In genomic region chr3:85592640-85593252, GRCm38 (mm10) we compare ENCODE assay signal across 27 mouse cellular contexts. TPM values are rescaled to one million over a fixed set of nuclear protein-coding genes. Genes with fewer than 3 reads are reported as not detected.
DNase-seq lines count a peak whose midpoint lies in the region; ATAC-seq and TF ChIP-seq lines count a peak whose summit lies in the region.
"Had no signal": no experiment of that assay in that cellular context is flagged by ENCODE, and none has a peak within 500 bp of the region (broad histone marks: within the 10 kb centered on the region; RNA-seq: fewer than 3 reads in every experiment).

No protein-coding gene starts in this region.

- no peaks in the 10 kb centered on the region for H3K27me3 ChIP-seq in heart, embryonic 10.5 days (ENCODE audit: insufficient read depth, poor library complexity, severe bottlenecking)
- no peaks in the 10 kb centered on the region for H3K27me3 ChIP-seq in intestine, embryonic 14.5 days (replicated peaks; ENCODE audit: control insufficient read depth, insufficient read depth, low read length)
- H3K27me3 ChIP-seq in intestine, embryonic 15.5 days (replicated peaks) = no peaks in the 10 kb centered on the region
- H3K27me3 ChIP-seq in liver, embryonic 15.5 days = no peaks in the 10 kb centered on the region
- no peaks in the 10 kb centered on the region for H3K27me3 ChIP-seq in thymus, adult 2 months (ENCODE audit: control insufficient read depth, insufficient read depth, low read length)
- H3K27me3 ChIP-seq: embryonic facial prominence, embryonic 15.5 days; forebrain, embryonic 15.5 days; kidney, embryonic 15.5 days; limb, embryonic 15.5 days; lung, embryonic 15.5 days; midbrain, embryonic 15.5 days; neural tube, embryonic 12.5 days had no signal

- no peak for TF ChIP-seq POLR2A in thymus, adult 2 months (IDR thresholded peaks at IDR 0.05; ENCODE audit: control insufficient read depth, extremely low read depth, insufficient read depth, low read length, poor library complexity)

- intact Hi-C loops in heart, postnatal 14 days (cut with DNase I) = no loop called here
- intact Hi-C loops in gastrocnemius, postnatal 36 days (cut with DNase I) = no loop called here

- H3K9me3 ChIP-seq in heart, embryonic 10.5 days = no peaks in the 10 kb centered on the region
- no peaks in the 10 kb centered on the region for H3K9me3 ChIP-seq in intestine, embryonic 14.5 days (ENCODE audit: control insufficient read depth, low read length)
- no peaks in the 10 kb centered on the region for H3K9me3 ChIP-seq in intestine, embryonic 15.5 days
- H3K9me3 ChIP-seq in liver, embryonic 15.5 days (replicated peaks) = no peaks in the 10 kb centered on the region
- H3K9me3 ChIP-seq: embryonic facial prominence, embryonic 15.5 days; forebrain, embryonic 15.5 days; hindbrain, embryonic 10.5 days; kidney, embryonic 15.5 days; limb, embryonic 15.5 days; lung, embryonic 15.5 days; midbrain, embryonic 15.5 days; neural tube, embryonic 12.5 days had no signal

- no peak overlapping the region for H3K4me2 ChIP-seq in intestine, embryonic 14.5 days (ENCODE audit: low read length)
- H3K4me2 ChIP-seq in intestine, embryonic 15.5 days (replicated peaks) = no peak overlapping the region
- H3K4me2 ChIP-seq in liver, embryonic 15.5 days = peak overlapping the region; percentile 5; the same call in 1 of the 2 replicates
- H3K4me2 ChIP-seq: embryonic facial prominence, embryonic 15.5 days; forebrain, embryonic 15.5 days; kidney, embryonic 15.5 days; limb, embryonic 15.5 days; lung, embryonic 15.5 days; midbrain, embryonic 15.5 days; neural tube, embryonic 12.5 days had no signal

- no peak overlapping the region for H3K4me3 ChIP-seq in heart, embryonic 10.5 days
- H3K4me3 ChIP-seq in intestine, embryonic 14.5 days (ENCODE audit: low read depth, low read length) = no peak overlapping the region
- H3K4me3 ChIP-seq in intestine, embryonic 15.5 days (replicated peaks) = no peak overlapping the region
- no peak overlapping the region for H3K4me3 ChIP-seq in liver, embryonic 15.5 days (replicated peaks)
- no peak overlapping the region for H3K4me3 ChIP-seq in thymus, adult 2 months (ENCODE audit: control insufficient read depth, insufficient read depth, low read length)
- H3K4me3 ChIP-seq: embryonic facial prominence, embryonic 15.5 days; forebrain, embryonic 15.5 days; hindbrain, embryonic 10.5 days; kidney, embryonic 15.5 days; limb, embryonic 15.5 days; lung, embryonic 15.5 days; midbrain, embryonic 15.5 days; neural tube, embryonic 12.5 days had no signal

- 78% methylated on average over 5 of the region's 5 CpGs for WGBS in heart, embryonic 10.5 days
- 91% methylated on average over 5 of the region's 5 CpGs for WGBS in intestine, embryonic 14.5 days
- WGBS in intestine, embryonic 15.5 days = 83% methylated on average over 5 of the region's 5 CpGs
- 56% methylated on average over 5 of the region's 5 CpGs for WGBS in liver, embryonic 15.5 days (ENCODE audit: insufficient replicate concordance)
- WGBS in thymus, adult 2 months = 97% methylated on average over 5 of the region's 5 CpGs

- no peak for DNase-seq in heart, embryonic 10.5 days (ENCODE audit: low spot score)
- DNase-seq in heart, postnatal 14 days = no peak
- DNase-seq in intestine, embryonic 14.5 days (ENCODE audit: low spot score) = peak; percentile 6
- peak; percentile 66 for DNase-seq in MEL-GATA-1-ER (ENCODE audit: extremely low read depth, low read depth)
- no peak for DNase-seq in gastrocnemius, postnatal 36 days
- DNase-seq in thymus, adult 2 months = no peak
- DNase-seq: adrenal gland, adult 2 months; cerebellum, adult 8-10 months; kidney, adult 11 months; kidney, postnatal 36 days; left cerebral cortex, postnatal 4 days; lung, postnatal 36 days; retina, postnatal 1 day; right cerebral cortex, postnatal 25 days; thymus, postnatal 36 days had no signal

- H3K4me1 ChIP-seq in heart, embryonic 10.5 days = peaks cover 32% of the 10 kb centered on the region
- H3K4me1 ChIP-seq in intestine, embryonic 14.5 days (replicated peaks; ENCODE audit: control insufficient read depth, insufficient read depth, low read length) = no peaks in the 10 kb centered on the region
- H3K4me1 ChIP-seq in intestine, embryonic 15.5 days (replicated peaks) = no peaks in the 10 kb centered on the region
- H3K4me1 ChIP-seq in liver, embryonic 15.5 days (replicated peaks) = peaks cover 21% of the 10 kb centered on the region
- H3K4me1 ChIP-seq in thymus, adult 2 months (replicated peaks; ENCODE audit: control insufficient read depth, insufficient read depth, low read length) = no peaks in the 10 kb centered on the region
- H3K4me1 ChIP-seq: embryonic facial prominence, embryonic 15.5 days; forebrain, embryonic 15.5 days; hindbrain, embryonic 10.5 days; kidney, embryonic 15.5 days; limb, embryonic 15.5 days; lung, embryonic 15.5 days; midbrain, embryonic 15.5 days; neural tube, embryonic 12.5 days had no signal

- peak overlapping the region; percentile 67; the same call in 1 of the 2 replicates for H3K27ac ChIP-seq in heart, embryonic 10.5 days
- no peak overlapping the region for H3K27ac ChIP-seq in intestine, embryonic 14.5 days (ENCODE audit: low read depth)
- H3K27ac ChIP-seq in intestine, embryonic 15.5 days = no peak overlapping the region
- no peak overlapping the region for H3K27ac ChIP-seq in liver, embryonic 15.5 days (replicated peaks)
- H3K27ac ChIP-seq in thymus, adult 2 months (ENCODE audit: control insufficient read depth, insufficient read depth, low read length) = no peak overlapping the region
- H3K27ac ChIP-seq: embryonic facial prominence, embryonic 15.5 days; forebrain, embryonic 15.5 days; hindbrain, embryonic 10.5 days; kidney, embryonic 15.5 days; limb, embryonic 15.5 days; lung, embryonic 15.5 days; midbrain, embryonic 15.5 days; neural tube, embryonic 12.5 days had no signal

- no peak for ATAC-seq in intestine, embryonic 14.5 days (replicated peaks; ENCODE audit: low FRiP score, low TSS enrichment, low read depth)
- ATAC-seq in intestine, embryonic 15.5 days = no peak
- no peak for ATAC-seq in liver, embryonic 15.5 days (ENCODE audit: insufficient read depth)
- ATAC-seq: CD4-positive, CD25-positive, alpha-beta regulatory T cell, adult 4 months; forebrain, embryonic 15.5 days; hindbrain, embryonic 16.5 days; midbrain, embryonic 15.5 days had no signal

- H3K9ac ChIP-seq in intestine, embryonic 14.5 days (ENCODE audit: low read length) = no peak overlapping the region
- no peak overlapping the region for H3K9ac ChIP-seq in intestine, embryonic 15.5 days
- H3K9ac ChIP-seq in liver, embryonic 15.5 days = no peak overlapping the region
- H3K9ac ChIP-seq: embryonic facial prominence, embryonic 15.5 days; forebrain, embryonic 15.5 days; kidney, embryonic 15.5 days; limb, embryonic 15.5 days; lung, embryonic 15.5 days; midbrain, embryonic 15.5 days; neural tube, embryonic 12.5 days had no signal

- no peaks in the 10 kb centered on the region for H3K36me3 ChIP-seq in heart, embryonic 10.5 days
- no peaks in the 10 kb centered on the region for H3K36me3 ChIP-seq in intestine, embryonic 14.5 days (ENCODE audit: control insufficient read depth, insufficient read depth, low read length)
- H3K36me3 ChIP-seq in intestine, embryonic 15.5 days = no peaks in the 10 kb centered on the region
- H3K36me3 ChIP-seq in liver, embryonic 15.5 days (replicated peaks) = no peaks in the 10 kb centered on the region
- no peaks in the 10 kb centered on the region for H3K36me3 ChIP-seq in thymus, adult 2 months (ENCODE audit: control insufficient read depth, insufficient read depth, low read length)
- H3K36me3 ChIP-seq: embryonic facial prominence, embryonic 15.5 days; forebrain, embryonic 15.5 days; hindbrain, embryonic 10.5 days; limb, embryonic 15.5 days; lung, embryonic 15.5 days; midbrain, embryonic 15.5 days; neural tube, embryonic 12.5 days had no signal

- TF ChIP-seq CTCF in thymus, adult 2 months (IDR thresholded peaks at IDR 0.05; ENCODE audit: borderline replicate concordance, control insufficient read depth, extremely low read depth, insufficient read depth, low read length, poor library complexity) = no peak

RNA-seq across cellular contexts. Expression of gene Gatb, which starts 18.8 kb away (rescaled TPM):
- polyA plus RNA-seq in heart, embryonic 10.5 days (2016; fragmentation: Nextera tagmentation; extraction: Ambion mirVana) = 32.3 and 45.0 TPM in 2 replicates
- total RNA-seq in heart, postnatal 14 days (2021) = 10 to 100 TPM; 28.1 to 30.8 TPM
- polyA plus RNA-seq in intestine, embryonic 14.5 days (2014; fragmentation: Nextera tagmentation; extraction: Ambion mirVana) = 27.2 and 30.1 TPM in 2 replicates
- 32.1 and 34.4 TPM in 2 replicates for polyA plus RNA-seq in intestine, embryonic 15.5 days (2015; fragmentation: Nextera tagmentation; extraction: Ambion mirVana)
- 13.9 and 17.1 TPM in 2 replicates for polyA plus RNA-seq in liver, embryonic 15.5 days (2015; fragmentation: Nextera tagmentation; extraction: Ambion mirVana)
- 10 to 100 TPM; 14.3 to 17.9 TPM for total RNA-seq in gastrocnemius, postnatal 36 days (2021)
- polyA plus RNA-seq in thymus, adult 2 months (2012; rRNA removed) = 4.8 and 4.9 TPM in 2 replicates

Comparison
In these comparisons a context has a peak if more than half of its experiments do, and no peak if none do; other contexts are left out.
1. DNase-seq: peak in intestine, embryonic 14.5 days (single experiment) and MEL-GATA-1-ER (single experiment); none in heart, embryonic 10.5 days (single experiment), heart, postnatal 14 days (0 of 2), gastrocnemius, postnatal 36 days (0 of 2) and thymus, adult 2 months (single experiment).